Mouse (Mus musculus): ENCODE measurements around the gene Lmo7. TPM values are rescaled to one million over a fixed set of nuclear protein-coding genes. Genes with fewer than 3 reads are reported as not detected.

The Lmo7 gene
- polyA plus RNA-seq, 1 experiment from 2014 or later = 24.5 TPM

DNA sequence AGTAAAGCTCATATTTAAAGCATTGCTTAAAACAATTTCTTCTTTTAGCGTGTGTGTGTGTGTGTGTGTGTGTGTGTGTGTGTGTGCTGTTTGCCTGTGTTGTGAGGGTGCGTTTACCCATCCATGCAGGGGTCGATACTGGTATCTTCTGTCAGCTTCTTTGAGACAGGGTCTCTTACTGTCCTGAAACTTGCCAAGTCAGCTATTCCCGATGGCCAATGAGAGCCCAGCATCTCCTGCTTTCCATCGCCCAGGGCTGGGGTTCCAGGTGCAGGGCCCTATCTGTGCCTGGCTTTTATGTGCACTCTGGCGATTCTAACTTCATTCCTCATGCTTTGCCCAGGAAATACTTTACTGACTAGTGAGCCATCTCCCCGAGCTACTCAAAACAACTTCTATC lies 114.7 kb downstream of the Lmo7 start:
- no peak for ATAC-seq
- TF ChIP-seq CTCF (IDR thresholded peaks at IDR 0.05; ENCODE audit: low read depth) = no peak
- WGBS = 55% methylated on average over 7 of the region's 7 CpGs

DNA sequence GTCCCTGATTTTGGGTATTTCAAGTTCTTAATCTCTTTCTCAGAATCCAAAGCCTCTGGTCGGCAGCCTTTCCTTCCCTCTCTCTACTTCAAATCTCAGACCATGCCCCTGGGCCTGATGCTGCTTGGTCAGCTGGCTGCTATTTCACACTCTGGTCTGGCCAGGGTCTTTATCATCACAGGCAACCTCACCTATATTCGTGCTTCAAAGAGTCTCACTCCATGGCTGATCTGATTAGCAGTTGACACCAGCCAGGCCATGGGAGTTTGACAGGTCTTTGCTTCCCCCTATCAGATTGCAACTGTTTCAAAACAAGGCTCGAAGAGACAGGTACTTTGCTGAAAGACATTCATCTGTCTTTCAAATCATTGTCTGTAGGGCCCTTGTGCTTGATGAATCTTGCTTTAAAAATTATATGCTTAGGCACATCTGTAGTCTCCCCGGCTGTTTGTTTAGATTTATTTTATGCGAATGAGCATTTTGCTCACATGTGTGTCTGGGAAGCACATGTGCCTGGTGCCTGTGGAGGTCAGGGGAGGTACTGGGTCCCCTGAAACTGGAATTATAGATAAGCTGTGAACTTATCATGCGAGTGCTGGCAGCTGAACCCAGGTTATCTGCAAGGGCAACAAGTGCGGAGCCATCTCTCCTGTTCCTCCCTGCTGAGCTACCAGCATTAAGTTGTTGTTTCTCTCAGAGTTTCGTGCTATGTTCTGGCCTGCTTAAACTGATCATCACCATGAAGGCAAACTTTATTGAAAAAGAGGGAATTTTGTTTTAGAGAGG lies 116.5 kb downstream of the Lmo7 start:
- peaks cover 7% of the 10 kb centered on the region for H3K4me1 ChIP-seq (replicated peaks; ENCODE audit: control insufficient read depth, insufficient read depth, low read length)
- peak overlapping the region; percentile 64 for H3K27ac ChIP-seq (ENCODE audit: low read depth, low read length)
- H3K9me3 ChIP-seq (ENCODE audit: control insufficient read depth) = no peaks in the 10 kb centered on the region
- no peak for TF ChIP-seq CTCF (IDR thresholded peaks at IDR 0.05; ENCODE audit: low read depth)
- H3K27me3 ChIP-seq (replicated peaks; ENCODE audit: control insufficient read depth, insufficient read depth, low read length) = no peaks in the 10 kb centered on the region
- H3K9ac ChIP-seq (ENCODE audit: low read depth, low read length) = no peak overlapping the region
- ATAC-seq = no peak
- H3K36me3 ChIP-seq (ENCODE audit: control insufficient read depth, insufficient read depth) = no peaks in the 10 kb centered on the region; the same call in 1 of the 2 replicates
- no peak overlapping the region for H3K4me2 ChIP-seq (replicated peaks; ENCODE audit: low read depth)
- H3K4me3 ChIP-seq (ENCODE audit: low read depth, low read length) = no peak overlapping the region
- WGBS = 36% methylated on average over 8 of the region's 8 CpGs

More for the DNA sequence above, 114.7 kb downstream of the Lmo7 start:
- H3K27ac ChIP-seq (ENCODE audit: low read depth, low read length) = no peak overlapping the region
- no peaks in the 10 kb centered on the region for H3K9me3 ChIP-seq (ENCODE audit: control insufficient read depth)
- H3K27me3 ChIP-seq (replicated peaks; ENCODE audit: control insufficient read depth, insufficient read depth, low read length) = no peaks in the 10 kb centered on the region
- H3K4me3 ChIP-seq (ENCODE audit: low read depth, low read length) = no peak overlapping the region
- no peak overlapping the region for H3K9ac ChIP-seq (ENCODE audit: low read depth, low read length)
- no peaks in the 10 kb centered on the region; the same call in 1 of the 2 replicates for H3K36me3 ChIP-seq (ENCODE audit: control insufficient read depth, insufficient read depth)
- H3K4me2 ChIP-seq (replicated peaks; ENCODE audit: low read depth) = peak overlapping the region; percentile 66; the same call in 1 of the 2 replicates
- H3K4me1 ChIP-seq (replicated peaks; ENCODE audit: control insufficient read depth, insufficient read depth, low read length) = peaks cover 7% of the 10 kb centered on the region

DNA sequence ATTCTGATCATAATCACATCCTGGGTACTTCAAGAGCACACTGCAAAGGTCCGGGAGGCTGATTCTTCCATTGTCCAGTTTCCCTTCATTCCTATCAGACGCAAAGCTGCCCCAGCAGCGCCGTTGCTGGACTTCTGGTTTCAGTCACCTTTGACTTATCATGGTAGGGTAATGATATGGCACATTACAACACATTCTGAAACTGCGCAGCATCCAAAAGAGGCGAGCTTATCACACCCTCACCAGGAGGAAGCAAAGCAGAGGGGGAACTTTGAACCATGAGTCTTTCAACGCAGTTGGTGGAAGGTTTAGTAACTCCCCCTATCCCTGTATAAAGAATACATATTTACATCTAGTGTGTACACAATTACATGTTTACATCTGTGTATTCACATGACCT lies 117.8 kb downstream of the Lmo7 start:
- Histone ChIP-seq H3K27ac (ENCODE audit: low read depth, low read length) (peak overlapping the region; percentile 60), H3K27me3 (replicated peaks; ENCODE audit: control insufficient read depth, insufficient read depth, low read length) (no peaks in the 10 kb centered on the region), H3K36me3 (ENCODE audit: control insufficient read depth, insufficient read depth) (no peaks in the 10 kb centered on the region; the same call in 1 of the 2 replicates), H3K4me1 (replicated peaks; ENCODE audit: control insufficient read depth, insufficient read depth, low read length) (peaks cover 7% of the 10 kb centered on the region), H3K9ac (ENCODE audit: low read depth, low read length) (no peak overlapping the region), H3K4me2 (replicated peaks; ENCODE audit: low read depth) (peak overlapping the region; percentile 30; the same call in 1 of the 2 replicates), H3K9me3 (ENCODE audit: control insufficient read depth) (no peaks in the 10 kb centered on the region), H3K4me3 (ENCODE audit: low read depth, low read length) (no peak overlapping the region)
- ATAC-seq = peak; percentile 85
- no peak for TF ChIP-seq CTCF (IDR thresholded peaks at IDR 0.05; ENCODE audit: low read depth)
- 31% methylated on average over 7 of the region's 7 CpGs for WGBS

- H3K9ac ChIP-seq (ENCODE audit: low read depth, low read length) = no peak overlapping the region
- H3K4me2 ChIP-seq (replicated peaks; ENCODE audit: low read depth) = no peak overlapping the region
- no peaks in the 10 kb centered on the region for H3K36me3 ChIP-seq (ENCODE audit: control insufficient read depth, insufficient read depth)
- H3K27me3 ChIP-seq (replicated peaks; ENCODE audit: control insufficient read depth, insufficient read depth, low read length) = no peaks in the 10 kb centered on the region
- WGBS = 48% methylated on average over 6 of the region's 6 CpGs
- H3K4me3 ChIP-seq (ENCODE audit: low read depth, low read length) = no peak overlapping the region
- no peaks in the 10 kb centered on the region for H3K9me3 ChIP-seq (ENCODE audit: control insufficient read depth)
- peaks cover 3% of the 10 kb centered on the region; the same call in 1 of the 2 replicates for H3K4me1 ChIP-seq (replicated peaks; ENCODE audit: control insufficient read depth, insufficient read depth, low read length)
- no peak for ATAC-seq
- H3K27ac ChIP-seq (ENCODE audit: low read depth, low read length) = peak overlapping the region; percentile 71
- TF ChIP-seq CTCF (IDR thresholded peaks at IDR 0.05; ENCODE audit: low read depth) = no peak
Measured at GRCm38 (mm10) chr14:101852584-101853195, 122.9 kb downstream of the Lmo7 start.

GRCm38 (mm10) chr14:101853207-101853606 lies 123.5 kb downstream of the Lmo7 start:
- H3K27me3 ChIP-seq (replicated peaks; ENCODE audit: control insufficient read depth, insufficient read depth, low read length) = no peaks in the 10 kb centered on the region
- no peak overlapping the region for H3K9ac ChIP-seq (ENCODE audit: low read depth, low read length)
- peaks cover 3% of the 10 kb centered on the region; the same call in 1 of the 2 replicates for H3K4me1 ChIP-seq (replicated peaks; ENCODE audit: control insufficient read depth, insufficient read depth, low read length)
- no peak overlapping the region for H3K4me2 ChIP-seq (replicated peaks; ENCODE audit: low read depth)
- no peaks in the 10 kb centered on the region for H3K36me3 ChIP-seq (ENCODE audit: control insufficient read depth, insufficient read depth)
- ATAC-seq = peak; percentile 62
- TF ChIP-seq CTCF (IDR thresholded peaks at IDR 0.05; ENCODE audit: low read depth) = no peak
- WGBS = 38% methylated on average over 1 of the region's 1 CpGs
- H3K4me3 ChIP-seq (ENCODE audit: low read depth, low read length) = no peak overlapping the region
- no peak overlapping the region; the same call in 1 of the 2 replicates for H3K27ac ChIP-seq (ENCODE audit: low read depth, low read length)
- no peaks in the 10 kb centered on the region for H3K9me3 ChIP-seq (ENCODE audit: control insufficient read depth)

DNA sequence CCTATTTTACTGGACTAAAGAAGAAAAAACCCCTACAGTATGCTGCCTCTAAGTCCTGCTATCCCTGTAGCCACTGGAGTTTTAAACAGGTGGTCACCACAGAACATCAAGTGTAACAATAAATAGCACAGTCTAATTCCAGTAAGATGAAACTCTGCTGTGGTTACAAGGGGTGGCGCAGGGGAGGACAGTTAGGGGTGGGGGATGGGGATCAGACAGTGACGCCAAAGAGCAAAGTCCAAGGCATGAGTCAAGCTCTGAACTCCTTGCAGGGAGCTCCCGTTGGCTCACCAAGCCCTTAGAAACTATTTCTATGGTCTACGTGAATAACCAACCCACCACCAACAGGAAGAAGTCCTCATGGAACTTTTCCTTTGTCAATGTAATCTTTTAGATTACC lies 124.0 kb downstream of the Lmo7 start:
- H3K27ac ChIP-seq (ENCODE audit: low read depth, low read length) = peak overlapping the region; percentile 80
- 28% methylated on average over 4 of the region's 4 CpGs for WGBS
- H3K4me1 ChIP-seq (replicated peaks; ENCODE audit: control insufficient read depth, insufficient read depth, low read length) = peaks cover 3% of the 10 kb centered on the region; the same call in 1 of the 2 replicates
- no peaks in the 10 kb centered on the region for H3K9me3 ChIP-seq (ENCODE audit: control insufficient read depth)
- H3K4me3 ChIP-seq (ENCODE audit: low read depth, low read length) = no peak overlapping the region
- peak; percentile 26; the same call in 1 of the 2 replicates for TF ChIP-seq CTCF (IDR thresholded peaks at IDR 0.05; ENCODE audit: low read depth)
- ATAC-seq = peak; percentile 94
- no peak overlapping the region for H3K9ac ChIP-seq (ENCODE audit: low read depth, low read length)
- peak overlapping the region; percentile 32; the same call in 1 of the 2 replicates for H3K4me2 ChIP-seq (replicated peaks; ENCODE audit: low read depth)
- no peaks in the 10 kb centered on the region for H3K27me3 ChIP-seq (replicated peaks; ENCODE audit: control insufficient read depth, insufficient read depth, low read length)
- H3K36me3 ChIP-seq (ENCODE audit: control insufficient read depth, insufficient read depth) = no peaks in the 10 kb centered on the region

Data from intestine, postnatal 0 days (tissue).